Mouse (Mus musculus) right cerebral cortex, adult 18-20 months (tissue): ENCODE measurements at regions not wholly inside any gene's neighbourhood (a gene's known extent, or its start where the extent isn't known, plus 50 kb on each side); places are given as distances from the start of the nearest gene placed in this dataset.
A peak's percentile ranks its signal among the peaks of the same experiment; 100 is the strongest.
"Not testable (repeated sequence)": the region's sequence is repeated elsewhere in the genome, so short reads cannot be mapped to it uniquely, and the experiment has no call there.

Experiments used
- DNase-seq: peaks from one replicate; pipeline ENCODE4 v3.0.0; 2022; ENCODE audit warnings: mixed read lengths

GRCm38 (mm10) chr19:35639945-35640344 is 417.4 kb downstream of the Htr7 start:
- DNase-seq: no peak

DNA sequence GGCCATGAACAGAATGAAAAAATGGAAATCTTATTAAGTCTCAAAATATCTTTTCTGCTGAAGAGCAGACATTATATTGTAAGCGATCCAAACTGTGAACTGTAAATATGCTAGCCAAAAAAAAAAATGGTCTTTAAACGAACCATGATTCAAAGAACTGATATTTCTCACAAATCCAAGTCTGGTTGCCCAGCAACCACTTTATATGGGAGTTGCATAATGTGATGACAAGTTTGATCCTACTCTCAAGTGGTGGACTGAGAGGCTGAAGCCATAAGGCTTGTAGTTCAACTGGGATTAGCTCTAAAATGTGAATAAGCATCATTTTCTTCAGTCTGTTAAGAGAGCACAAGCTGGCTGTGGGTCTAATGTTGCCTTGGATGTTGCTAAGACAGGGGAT is 435.5 kb downstream of the Htr7 start:
- DNase-seq: no peak

GRCm38 (mm10) chr19:35595384-35595783 is 461.9 kb downstream of the Htr7 start:
- DNase-seq: no peak

DNA sequence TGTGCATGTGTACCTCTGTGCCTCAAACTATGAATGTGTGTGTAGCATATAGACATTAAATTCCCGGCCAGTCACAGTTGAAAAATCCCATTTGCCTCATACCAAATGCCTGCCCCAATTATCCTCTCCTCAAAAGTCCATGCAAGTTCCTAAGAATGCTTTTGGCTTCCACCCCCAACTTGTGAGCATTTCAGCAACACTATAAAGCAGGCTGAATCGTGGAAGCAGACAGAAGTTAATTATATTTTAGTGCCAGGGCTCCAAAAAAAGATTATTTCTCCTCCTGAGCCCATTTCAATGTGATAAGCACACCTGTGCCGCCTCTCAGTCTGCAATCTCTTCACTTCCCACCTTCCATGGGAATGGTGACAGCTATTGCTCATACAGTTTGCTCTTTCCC is 481.3 kb downstream of the Htr7 start:
- DNase-seq: peak; percentile 23

DNA sequence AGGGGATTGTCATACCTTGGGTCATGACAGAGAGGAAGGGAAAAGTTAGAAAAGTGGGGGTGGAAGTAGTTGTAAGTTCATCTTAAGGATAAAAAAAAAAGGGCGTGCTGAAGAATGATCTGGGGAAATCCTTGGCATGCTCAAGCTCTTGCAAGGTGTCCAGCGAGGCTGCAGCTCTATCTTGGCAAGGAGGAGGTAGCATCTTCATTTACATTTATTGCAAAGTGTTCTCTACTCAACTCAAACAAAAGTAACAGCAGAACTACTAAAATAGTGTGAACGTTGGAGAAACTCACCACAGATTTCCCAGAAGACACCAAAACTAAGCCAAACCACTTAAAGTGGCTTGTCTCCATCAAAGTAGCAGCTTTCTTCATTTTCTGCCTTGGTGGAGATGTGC is 507.9 kb downstream of the Htr7 start:
- DNase-seq: no peak

DNA sequence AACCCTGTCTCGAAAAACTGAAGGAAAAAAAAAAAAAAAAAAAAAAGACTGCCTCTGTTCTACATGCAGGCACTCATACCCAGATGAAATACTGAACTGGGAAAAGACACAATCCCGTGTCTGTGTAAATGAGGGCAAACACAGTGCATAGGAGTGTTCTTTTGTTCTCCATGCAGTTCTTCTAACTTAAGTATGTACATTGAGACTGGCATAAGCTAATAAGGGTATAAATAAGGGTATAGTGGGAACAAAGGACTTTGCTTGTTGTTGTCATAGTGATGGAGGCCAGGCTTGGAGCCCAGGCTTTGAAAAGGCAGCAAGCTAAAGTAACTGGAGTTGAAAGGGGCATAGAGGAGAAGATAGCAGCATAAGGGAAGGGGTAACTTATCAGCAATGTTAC is 520.5 kb downstream of the Htr7 start:
- no peak for DNase-seq

- no peak for DNase-seq
Observed at GRCm38 (mm10) chr19:35529276-35529675, 528.0 kb downstream of the Htr7 start.

GRCm38 (mm10) chr19:35493721-35494120 is 563.6 kb downstream of the Htr7 start:
- no peak for DNase-seq

DNA sequence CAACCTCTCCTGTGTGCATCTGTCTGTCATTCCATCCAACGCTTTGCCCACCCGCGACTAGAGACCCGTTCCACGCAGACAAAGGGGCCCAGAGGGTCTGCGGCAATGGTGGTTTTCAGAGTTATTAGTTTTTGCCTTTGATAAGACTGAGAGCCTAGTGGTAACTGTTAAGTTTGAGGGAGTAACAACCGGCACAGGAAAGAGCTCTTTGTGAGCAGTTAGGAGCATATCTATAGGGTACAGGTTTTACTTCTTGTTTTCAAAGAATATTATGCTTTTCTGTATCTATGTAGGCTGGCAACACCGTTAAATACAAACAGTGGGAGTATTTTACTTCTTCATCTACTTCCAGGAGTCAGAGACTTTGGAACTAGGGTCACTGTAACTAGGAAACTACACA is 566.0 kb downstream of the Htr7 start:
- no peak for DNase-seq

DNA sequence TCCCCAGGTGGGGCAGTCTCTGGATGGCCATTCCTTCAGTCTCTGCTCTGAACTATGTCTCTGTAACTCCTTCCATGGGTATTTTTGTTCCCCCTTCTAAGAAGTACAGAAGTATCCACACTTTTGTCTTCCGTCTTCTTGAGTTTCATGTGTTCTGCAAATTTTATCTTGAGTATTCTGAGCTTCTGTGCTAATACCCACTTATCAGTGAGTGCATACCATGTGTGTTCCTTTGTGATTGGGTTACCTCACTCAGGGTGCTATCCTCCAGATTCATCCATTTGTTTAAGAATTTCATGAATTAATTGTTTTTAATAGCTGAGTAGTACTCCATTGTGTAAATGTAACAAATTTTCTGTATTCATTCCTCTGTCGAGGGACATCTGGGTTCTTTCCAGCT is 563.5 kb downstream of the Kif20b start:
- DNase-seq: not testable (repeated sequence)

DNA sequence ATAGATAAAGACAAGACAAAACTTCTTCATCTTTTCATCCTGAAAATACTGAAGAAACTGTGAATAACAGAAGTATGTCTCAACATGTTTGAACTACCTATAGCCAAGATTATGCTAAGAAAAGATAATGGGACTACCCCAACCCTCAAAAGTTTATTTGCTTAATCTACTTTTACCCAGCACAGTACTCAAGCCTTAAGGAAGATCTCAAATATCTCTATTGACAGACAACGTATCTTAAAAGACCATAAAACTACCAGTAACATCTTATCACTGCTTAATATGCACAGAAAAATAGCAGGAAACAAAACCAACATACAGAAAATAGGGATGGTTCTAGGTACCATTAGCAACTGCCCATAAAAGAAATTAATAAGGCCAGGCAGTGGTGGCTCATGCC is 560.3 kb downstream of the Kif20b start:
- DNase-seq: no peak

DNA sequence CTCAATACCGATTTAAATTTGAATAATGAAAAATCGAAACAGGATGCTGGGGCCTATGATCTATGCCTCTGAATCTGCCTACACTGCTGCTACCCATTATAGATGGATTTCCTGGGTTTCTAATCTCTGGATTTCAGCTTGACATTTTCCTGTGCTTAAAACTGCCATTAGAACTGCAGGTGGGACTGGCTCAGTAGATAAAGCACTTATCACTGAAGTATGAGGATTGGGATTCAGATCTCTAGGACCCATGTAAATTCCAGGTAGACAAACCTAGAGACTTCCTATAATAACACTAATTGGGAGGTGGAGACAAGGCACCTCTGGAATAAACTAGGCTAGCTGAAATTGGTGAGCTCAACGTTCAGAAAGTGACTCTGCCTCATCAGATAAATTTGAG is 531.8 kb downstream of the Kif20b start:
- no peak for DNase-seq

DNA sequence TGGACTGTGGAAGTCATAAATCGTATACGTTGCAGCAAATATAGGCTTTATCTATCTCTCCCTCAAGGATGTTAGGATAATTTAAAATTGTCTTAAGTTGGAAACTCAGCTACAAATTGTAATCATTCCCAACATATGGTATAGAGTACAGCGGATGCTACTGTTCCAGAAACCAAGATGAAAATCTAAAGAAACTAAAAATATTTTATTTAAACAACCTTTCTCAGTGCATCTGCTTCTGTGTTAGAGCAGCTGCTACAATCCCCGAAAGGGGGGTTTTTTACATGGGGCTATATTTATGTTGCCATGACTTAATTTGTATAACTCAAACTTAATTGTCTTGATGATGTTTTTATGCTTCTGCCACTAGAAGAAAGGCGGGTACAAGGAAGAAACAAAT is 520.3 kb downstream of the Kif20b start:
- peak; percentile 12 for DNase-seq

- no peak for DNase-seq
Observed at GRCm38 (mm10) chr19:35438074-35438473, 515.9 kb downstream of the Kif20b start.
